Mouse (Mus musculus): ENCODE data around the gene Trappc10.

Trappc10 gene

DNA sequence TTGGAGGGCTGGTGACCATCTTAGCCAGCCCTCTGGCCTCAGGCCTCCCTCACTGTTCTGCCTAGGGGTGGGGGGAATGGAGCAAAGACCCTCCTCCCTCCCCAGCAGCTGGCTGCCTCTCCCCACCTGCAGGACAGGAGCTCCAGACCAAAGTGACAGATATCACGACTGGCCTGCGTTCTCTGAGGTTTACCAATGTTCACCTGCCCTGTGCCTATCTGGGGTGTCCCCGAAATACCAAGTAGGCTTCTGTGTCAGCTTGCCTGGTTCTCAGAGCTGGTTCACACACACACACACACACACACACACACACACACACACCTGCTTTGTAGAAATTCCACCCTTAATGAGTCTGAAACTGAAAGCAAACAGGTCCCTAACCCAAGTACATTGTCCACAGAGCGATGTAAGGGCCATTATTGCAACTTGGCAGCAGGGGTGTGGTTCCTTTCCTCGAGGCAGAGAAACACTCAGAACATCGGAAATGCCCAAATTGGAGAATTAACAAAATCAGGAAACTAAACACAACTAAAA is 13.8 kb upstream of the Trappc10 start:
- DNase-seq (ENCODE audit: extremely low read depth, low read depth), result no peak

DNA sequence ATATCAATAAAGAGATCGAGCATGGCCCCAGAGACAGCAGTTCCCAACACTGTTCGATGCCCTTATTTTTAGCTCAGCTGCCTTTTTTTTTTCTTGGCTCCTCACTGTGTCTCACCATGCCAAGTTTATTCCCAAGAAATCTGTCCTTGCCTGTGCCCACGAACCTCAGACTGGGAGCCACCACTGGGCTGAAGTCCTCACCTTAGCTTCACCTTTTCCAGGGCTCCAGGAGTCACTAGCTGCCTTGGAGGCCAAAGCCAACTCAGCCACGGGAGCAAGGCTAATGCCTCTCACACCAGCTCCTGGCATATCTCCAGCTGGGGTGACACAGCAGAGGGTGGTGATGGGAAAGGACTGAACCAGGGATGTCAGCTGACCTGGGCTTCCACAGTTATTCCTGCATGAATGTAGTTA is 11.2 kb upstream of the Trappc10 start:
- no peak for DNase-seq (ENCODE audit: extremely low read depth, low read depth)

DNA sequence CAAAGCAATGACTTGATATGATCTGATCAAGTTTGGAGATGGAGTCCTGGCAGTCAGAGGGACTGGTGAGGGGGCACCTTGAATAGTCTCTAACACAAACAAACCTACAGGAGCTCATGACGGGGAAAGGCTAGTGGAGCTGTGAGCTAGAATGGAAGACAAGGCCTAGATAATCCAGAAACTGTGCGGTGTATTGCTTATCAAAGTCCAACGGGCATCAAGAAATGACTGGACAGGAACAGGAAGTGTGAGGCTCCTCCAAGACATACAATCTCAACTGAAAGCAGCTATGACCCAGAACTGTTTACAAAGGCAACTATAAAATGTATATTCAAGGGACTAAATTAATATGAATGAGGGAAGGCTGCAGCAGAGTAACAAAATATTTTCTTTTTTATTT is 2.8 kb upstream of the Trappc10 start:
- DNase-seq (ENCODE audit: extremely low read depth, low read depth), result no peak

DNA sequence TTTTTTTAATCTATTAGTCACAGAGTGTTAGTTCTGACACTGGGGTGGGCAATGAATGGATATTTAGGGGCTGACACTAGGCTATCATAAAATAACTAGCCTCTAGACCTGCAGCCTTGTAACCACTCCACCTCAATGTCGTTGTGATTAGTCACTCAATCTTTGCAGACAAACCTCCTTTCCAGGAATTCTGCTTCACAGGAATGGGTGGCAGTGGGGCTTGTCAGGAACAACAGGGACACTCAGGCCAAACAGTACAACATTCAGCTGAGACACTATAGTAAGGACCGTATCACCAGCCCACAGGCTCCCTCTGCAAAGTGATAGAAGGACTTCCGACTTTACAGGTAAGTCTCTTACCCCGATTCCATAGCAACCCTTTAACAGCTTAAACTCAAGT is 2.3 kb upstream of the Trappc10 start:
- no peak for DNase-seq (ENCODE audit: extremely low read depth, low read depth)

DNA sequence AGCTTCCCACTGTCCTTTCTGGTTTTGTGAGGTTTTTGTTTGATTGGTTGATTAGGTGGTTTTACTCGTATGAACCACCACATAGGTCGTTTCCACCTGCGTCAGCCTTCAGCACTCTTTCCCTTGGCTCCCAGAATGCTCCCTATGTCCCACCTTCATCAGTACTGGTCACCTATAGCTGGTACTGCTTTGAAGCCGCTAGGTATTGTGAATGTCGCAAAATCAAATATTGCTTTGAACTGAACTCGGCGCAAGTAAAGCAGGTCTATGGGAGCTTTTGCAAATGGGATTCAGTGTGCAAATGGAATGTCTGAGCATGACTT is 745 bp upstream of the Trappc10 start:
- DNase-seq (ENCODE audit: extremely low read depth, low read depth), result peak; percentile 56

DNA sequence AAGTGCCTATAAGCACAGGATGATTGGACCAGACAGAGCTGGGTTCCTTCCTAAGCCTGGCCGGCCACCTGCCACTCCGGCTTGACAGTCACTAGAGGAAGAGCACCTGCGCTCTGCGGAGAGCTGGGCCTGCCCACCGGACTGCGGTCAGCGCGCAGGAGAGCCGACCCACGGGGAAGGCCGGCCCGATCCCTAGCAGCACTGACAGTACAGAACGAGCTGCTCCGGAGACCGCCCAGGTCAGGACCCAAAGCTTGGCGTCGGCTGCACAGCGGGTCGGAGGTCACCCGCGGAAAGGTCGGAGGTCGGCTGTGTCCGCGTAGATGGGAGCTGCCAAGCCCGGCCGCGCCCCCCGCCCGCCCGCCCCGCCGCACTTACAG is 393 bp downstream of the Trappc10 start:
- DNase-seq (ENCODE audit: extremely low read depth, low read depth), result no peak

DNA sequence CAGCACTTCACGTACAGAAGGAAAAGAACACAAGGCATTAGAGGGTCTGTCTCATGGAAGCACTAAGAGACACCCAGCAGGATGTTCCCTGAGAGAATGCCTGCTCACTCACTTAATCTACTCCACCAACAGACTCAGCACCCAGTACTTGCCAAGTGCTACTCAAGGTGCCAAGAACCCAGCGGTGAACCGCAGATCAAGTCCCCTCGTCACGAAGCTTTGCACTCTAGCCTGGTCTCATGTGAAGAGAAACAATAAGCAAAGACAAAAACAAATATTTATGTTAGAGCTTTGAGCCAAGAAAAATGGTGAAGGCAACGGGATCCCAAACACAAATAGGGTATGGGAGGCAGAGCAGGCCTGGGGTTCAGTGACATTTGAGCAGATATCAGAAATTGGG is 5.5 kb downstream of the Trappc10 start:
- no peak for DNase-seq (ENCODE audit: extremely low read depth, low read depth)

DNA sequence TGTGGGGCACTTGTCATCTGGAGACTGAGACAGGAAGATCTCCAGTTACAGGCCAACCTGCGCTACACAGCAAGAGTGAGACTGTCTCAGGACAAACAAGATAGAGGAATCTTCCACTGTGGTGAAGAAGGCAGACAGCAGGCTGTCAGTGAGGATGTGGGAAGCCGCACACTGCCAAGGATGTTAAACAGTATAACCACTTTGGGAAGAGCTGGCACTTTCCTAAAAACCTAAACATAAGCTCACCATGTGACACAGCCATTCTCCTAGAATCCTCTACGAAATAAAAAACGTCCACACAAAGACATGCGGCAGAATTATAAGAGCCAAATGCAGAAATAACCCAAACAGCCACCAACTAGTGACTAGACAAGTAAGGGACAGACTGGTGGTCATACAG is 6.1 kb downstream of the Trappc10 start:
- DNase-seq (ENCODE audit: extremely low read depth, low read depth), result no peak

DNA sequence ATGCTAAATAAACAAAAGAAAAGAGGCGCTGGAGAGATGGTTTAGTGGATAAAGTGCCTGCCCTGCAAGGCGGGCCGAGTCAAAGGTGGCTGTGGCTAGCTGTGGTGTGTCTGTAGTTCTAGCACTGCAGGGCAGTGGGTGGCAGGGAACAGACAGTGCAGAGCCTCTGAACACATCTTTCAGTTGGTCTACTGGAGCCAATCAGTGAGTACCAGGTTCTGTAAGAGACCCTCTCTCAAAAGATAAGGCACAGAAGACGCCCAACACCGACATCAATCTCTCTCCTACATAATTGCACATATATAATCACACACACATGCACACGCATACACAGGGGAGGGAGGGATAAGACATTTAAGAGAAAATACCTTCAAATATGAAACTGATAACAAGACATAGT is 6.6 kb downstream of the Trappc10 start:
- DNase-seq (ENCODE audit: extremely low read depth, low read depth), result no peak

DNA sequence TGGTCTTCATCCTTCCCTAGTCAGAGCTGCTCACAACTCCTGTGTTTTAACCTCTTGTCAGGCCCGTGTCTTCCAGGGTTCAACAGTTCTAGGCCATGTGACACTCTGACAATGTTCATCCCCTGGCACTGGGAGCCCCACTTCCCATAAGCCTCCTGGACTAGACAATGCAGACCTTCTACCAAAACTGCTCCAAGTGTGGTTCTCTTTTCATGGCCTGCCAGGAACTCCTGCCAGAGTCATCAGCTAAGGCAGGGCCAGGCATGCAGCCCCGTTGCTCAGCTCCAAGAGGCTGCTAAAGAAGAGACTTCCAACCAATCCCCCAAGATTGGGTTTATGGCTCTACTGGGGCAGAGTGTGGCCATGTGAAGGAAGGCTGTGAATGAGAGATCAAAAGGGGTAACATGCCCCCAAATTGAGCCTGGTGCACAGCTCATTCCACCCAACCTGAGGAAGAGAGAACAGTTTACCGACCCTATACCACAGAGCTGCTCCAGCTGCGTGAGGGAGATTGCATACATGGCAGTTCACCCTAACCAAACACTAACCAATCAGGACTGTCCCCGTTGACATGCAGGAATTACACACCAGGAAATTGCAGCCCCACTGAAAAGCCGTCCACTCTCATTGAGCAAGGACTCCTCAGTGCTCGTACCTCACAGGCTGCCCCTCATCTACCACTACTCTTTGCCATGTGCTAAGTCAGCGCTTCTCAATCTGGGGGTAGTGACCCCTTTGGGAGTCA is 7.4 kb downstream of the Trappc10 start:
- DNase-seq (ENCODE audit: extremely low read depth, low read depth), result no peak

DNA sequence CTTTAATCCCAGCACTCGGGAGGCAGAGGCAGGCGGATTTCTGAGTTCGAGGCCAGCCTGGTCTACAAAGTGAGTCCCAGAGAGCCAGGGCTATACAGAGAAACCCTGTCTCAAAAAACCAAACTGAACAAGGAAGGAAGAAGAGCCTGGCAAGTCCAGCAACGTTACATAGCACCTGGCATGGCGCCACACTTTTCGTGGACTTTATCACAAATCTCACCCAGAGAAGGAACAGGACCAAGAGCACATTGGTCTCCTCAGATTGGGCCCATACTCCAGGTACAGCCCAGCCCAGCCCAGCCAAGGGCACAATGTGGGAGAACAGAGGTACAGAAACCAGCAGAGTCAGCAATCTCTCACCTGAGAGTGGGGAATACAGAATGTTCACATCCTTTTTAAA is 10.7 kb downstream of the Trappc10 start:
- DNase-seq (ENCODE audit: extremely low read depth, low read depth), result no peak

DNA sequence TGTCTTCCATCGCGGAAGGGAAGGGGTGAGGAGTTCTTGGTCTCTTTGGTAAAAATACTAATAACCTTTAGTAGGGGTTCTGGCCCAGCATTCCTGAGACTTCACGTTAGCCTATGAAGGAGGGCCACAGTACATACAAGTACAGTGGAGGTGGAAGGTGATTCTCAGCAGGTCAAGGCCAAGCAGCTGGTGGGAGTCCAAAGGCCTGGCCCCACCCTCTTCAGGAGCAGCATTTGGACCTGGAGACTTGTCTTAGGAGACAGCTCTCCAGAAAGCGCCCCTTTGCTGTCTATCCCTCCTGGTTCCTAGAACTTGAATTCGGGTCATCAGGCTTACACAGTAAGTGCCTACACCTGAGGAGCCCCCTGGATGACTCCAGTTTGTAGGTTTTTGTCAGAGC is 11.3 kb downstream of the Trappc10 start:
- no peak for DNase-seq (ENCODE audit: extremely low read depth, low read depth)

DNA sequence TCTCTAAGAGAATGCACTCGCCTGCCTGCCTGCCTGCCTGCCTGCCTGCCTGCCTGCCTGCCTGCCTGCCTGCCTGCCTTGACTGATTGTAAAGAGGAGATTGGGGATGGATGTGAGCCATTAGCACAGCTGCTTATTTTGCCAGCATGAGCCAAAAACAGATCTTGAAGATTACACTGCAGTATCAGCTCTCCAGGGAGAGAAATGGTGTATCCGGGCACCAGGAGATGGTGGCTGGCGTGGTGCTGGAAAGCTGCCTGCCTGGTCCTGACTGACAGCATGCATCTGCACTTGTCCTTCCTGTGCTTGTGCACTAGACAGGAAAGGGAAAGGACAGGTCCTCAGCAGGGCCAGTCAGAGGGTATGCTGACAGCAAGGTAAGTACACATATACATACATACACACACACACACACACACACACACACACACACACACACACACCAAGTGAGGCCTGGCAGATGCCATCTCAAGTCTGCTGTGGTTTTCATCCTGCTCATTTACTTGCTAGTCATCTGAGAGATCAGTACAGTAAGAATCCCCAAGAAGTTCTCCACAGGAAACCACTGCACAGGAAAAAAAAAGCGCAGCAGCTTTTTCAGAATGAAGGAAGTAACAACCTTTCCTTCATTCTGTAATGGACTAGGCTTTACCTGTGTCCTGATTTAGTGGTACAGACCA is 12.0 kb downstream of the Trappc10 start:
- DNase-seq (ENCODE audit: extremely low read depth, low read depth), result no peak

DNA sequence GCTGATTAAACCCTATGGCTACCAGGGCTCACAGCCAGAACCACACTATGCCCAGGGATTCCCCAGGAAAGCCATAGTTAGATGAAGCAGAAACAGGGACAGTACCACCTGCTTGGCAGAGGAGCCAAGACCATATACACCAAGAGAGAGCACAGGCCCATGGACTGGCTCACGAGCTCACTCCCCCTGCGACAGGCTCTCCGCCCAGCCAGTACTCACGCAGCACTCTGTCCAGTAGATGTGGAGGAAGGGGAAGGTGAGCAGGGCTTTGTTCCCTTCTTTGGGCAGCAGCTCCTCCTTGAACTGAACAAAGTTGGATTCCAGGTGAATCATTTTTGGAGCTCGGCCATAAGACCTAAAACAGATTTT is 15.9 kb downstream of the Trappc10 start:
- no peak for DNase-seq (ENCODE audit: extremely low read depth, low read depth)

DNA sequence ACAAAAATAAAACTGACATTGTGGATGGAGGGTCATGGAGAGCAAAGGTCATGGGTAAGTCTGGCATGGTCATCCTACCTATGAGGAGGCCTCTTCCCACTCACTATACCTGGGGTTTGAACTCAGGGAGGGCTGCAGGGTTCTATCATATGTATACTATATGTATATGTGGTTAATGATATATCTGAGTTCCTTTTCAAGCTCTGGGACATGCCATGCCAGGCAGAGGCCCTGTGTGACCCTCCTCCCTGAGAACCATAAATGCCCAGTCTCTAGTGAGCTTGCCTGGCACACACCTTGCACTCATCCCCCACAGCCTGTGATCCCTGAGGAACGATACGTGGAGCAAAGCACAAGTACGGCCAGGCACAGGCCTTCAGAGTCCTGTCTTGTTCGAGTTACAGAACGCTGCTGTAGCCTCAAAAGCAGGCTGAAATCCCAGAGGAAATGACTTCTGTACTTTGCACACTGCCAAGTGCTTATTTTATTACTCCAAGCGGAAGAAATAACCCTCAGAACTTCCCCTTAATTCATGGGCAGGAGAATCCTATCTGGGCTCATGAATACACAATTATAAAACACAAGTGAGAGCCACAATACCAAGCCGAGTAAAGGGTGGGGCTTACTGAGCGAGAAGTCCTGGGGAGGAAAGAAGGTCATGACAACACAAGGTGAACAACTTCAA is 16.4 kb downstream of the Trappc10 start:
- DNase-seq (ENCODE audit: extremely low read depth, low read depth), result no peak

DNA sequence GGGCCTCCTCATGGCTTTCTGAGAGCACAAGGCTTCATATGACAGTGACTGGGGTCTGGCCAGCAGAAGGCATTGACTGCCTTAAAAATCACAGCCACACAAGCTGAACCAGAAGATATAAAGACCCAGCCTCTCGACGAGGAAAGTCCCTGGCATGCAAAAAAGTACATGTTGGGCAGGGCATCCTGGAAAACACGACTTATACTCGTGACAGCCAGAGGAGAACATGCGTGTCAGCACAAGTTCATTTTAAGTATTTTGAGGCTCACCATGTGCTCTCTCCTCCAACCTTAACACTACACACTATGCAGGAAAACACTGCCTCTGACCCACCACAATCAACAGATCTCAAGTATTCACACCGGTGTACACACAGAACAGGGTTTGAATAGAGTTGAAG is 20.3 kb downstream of the Trappc10 start:
- DNase-seq (ENCODE audit: extremely low read depth, low read depth), result no peak

DNA sequence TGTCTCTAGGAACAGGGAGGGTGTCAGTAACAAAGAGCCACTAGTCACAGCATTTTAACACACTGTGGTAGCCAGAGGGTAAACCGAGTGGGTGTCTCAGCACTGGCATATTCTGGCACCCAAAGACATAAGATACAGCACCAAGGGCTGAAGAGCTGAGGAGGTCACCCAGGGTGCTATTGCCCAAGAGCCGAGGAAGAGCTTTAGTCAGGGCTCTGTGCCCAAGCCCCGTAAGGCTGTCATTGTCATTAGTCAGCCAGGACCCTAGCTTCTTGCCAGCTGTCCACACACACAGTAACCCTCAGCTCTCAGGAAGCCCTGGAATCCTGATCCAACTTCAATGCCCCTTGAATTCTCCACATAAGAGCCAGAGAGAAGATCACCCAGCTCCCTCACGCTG is 21.5 kb downstream of the Trappc10 start:
- no peak for DNase-seq (ENCODE audit: extremely low read depth, low read depth)

DNA sequence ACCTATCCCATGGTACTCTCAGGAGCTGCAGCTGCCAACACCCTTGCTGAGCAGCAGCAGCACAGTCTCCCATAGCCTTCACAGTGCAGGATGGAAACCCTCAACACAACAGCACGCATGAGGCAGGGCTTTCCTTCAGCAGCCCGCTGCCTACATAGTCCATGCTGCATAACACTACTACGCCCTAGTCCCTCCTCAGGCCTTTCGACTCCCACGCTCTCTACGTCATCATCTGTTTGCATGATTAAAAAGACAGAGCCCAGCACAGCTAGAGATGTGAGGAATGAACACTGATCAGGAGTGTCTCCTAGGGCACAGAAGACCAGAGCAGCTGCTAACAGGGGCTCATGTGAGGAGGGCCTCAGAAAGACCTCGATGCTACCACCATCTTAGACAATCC is 23.1 kb downstream of the Trappc10 start:
- DNase-seq (ENCODE audit: extremely low read depth, low read depth), result no peak

DNA sequence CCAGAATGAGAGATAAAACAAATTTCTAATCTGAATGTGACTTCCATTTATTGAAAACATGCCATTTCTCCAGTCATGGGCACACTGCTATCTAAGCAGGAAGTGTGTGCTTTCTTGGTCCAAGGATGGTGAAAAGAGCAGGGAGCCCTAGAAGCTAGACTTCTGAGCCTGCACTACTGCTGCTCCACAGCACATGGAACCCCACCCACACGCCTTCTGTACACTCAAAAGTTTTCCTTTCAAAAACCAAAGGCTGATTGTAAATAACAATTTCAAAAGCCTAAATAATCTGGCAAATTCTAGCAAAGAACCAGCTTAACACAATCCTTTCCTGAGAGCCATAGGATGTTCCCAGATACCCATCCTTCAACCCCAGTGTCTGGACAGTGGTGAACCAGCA is 24.9 kb downstream of the Trappc10 start:
- DNase-seq (ENCODE audit: extremely low read depth, low read depth), result no peak

DNA sequence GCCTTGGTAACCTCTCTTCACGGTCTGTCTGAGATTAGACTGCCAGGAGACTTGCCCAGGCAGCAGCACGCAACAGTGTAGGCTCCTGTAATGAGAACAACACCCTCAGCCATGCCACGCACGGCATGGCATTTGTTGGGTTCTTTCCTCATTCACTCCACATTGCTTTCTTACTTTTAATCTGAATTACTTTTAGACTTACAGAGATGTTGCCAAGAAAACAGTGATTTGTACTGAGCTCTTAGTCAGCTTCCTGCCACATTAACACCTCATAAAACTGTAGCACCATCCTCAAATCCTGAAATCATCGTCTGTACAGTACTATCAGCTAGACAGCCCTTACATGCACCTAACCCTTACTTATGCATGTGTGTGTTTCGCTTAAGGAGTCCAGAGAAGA is 25.9 kb downstream of the Trappc10 start:
- no peak for DNase-seq (ENCODE audit: extremely low read depth, low read depth)

DNA sequence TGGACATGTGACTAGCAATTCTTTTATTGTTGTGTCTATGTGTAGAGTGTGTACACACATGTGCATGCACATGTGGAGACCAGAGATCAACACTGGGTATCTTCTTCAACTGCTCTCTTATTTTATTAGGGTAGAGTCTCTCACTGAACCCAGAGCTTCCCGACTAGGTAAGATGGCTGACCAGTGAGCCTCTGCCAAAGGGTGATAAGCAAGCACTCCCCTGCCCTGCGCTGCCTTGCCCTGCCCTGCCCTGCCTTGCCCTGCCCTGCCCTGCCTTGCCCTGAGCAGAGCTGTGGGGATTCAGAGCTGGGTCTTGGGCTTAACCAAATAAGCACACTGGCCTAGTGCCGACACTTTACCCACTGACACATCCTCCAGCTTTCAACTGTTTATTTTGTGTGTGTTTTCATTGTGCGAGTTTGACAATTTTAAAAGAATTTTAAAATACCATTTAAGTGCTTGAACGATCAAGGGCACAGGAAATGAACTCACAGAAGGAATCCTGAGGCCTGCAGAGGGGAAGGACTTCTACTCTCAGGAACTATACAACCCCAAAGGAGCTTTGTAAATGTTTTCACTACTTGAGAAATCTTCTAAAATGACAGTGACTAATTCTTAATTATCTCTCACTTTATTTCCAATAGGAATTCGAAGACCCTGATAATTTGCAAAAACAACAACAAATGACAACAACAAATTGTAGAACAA is 27.9 kb downstream of the Trappc10 start:
- DNase-seq (ENCODE audit: extremely low read depth, low read depth), result no peak

DNA sequence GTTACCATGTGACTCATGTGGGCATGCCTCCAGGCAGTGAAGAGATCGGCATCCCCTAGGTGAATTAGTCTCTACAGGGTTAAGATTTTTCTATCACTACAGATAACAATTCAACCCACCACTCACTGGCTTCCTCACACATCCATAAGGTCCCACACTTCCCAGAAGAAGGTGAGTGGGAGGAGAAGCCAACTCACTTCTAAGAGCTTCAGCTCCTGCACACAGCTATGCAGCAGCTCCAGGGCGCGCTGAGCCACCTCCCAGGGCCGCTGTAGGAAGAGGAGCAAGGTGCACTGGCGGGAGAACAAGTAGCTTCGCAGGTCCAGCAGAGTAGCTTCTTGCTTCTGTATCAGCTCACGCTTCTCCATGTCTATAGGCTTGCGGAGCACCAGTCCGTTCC is 30.1 kb downstream of the Trappc10 start:
- DNase-seq (ENCODE audit: extremely low read depth, low read depth), result no peak

All from MEL-GATA-1-ER (cell line).